Mouse (Mus musculus) thymus, adult 2 months (tissue): ENCODE results near the gene Cln3. TPM values are rescaled to one million over a fixed set of nuclear protein-coding genes. Genes with fewer than 3 reads are reported as not detected.

Source experiments
- DNase-seq: peaks from one replicate; pipeline ENCODE4 v3.0.0; 2021
- H3K27ac ChIP-seq: fragments of 200-500 bp; 2 replicates; pipeline ENCODE4 v1.5.1; 2012; ENCODE audit warnings: low read length, control low read depth; ENCODE audit not compliant: control insufficient read depth, insufficient read depth
- H3K27me3 ChIP-seq: fragments of 200-500 bp; 2 replicates; pipeline ENCODE4 v1.6.1; 2012; ENCODE audit warnings: mild to moderate bottlenecking, low read length, moderate library complexity, mixed read lengths; ENCODE audit not compliant: control insufficient read depth, insufficient read depth
- H3K36me3 ChIP-seq: fragments of 200-500 bp; 2 replicates; pipeline ENCODE4 v1.6.1; 2012; ENCODE audit warnings: mild to moderate bottlenecking, low read length, moderate library complexity; ENCODE audit not compliant: control insufficient read depth, insufficient read depth
- H3K4me1 ChIP-seq: fragments of 200-500 bp; replicated peaks from 2 replicates; pipeline ENCODE4 v1.6.1; 2012; ENCODE audit warnings: low read length; ENCODE audit not compliant: control insufficient read depth, insufficient read depth
- H3K4me3 ChIP-seq: fragments of 200-500 bp; 2 replicates; pipeline ENCODE4 v1.5.1; 2012; ENCODE audit warnings: mild to moderate bottlenecking, low read length, control low read depth, moderate library complexity; ENCODE audit not compliant: control insufficient read depth, insufficient read depth
- CTCF ChIP-seq: fragments of 200-500 bp; IDR thresholded peaks from 2 replicates; pipeline ENCODE4 v1.5.1; 2012; ENCODE audit warnings: mild to moderate bottlenecking, control low read depth, low read length, moderate library complexity, borderline replicate concordance; ENCODE audit not compliant: control insufficient read depth, poor library complexity, insufficient read depth; ENCODE audit errors: extremely low read depth
- POLR2A ChIP-seq: fragments of 200-500 bp; IDR thresholded peaks from 2 replicates; pipeline ENCODE4 v1.6.1; 2012; ENCODE audit warnings: mild to moderate bottlenecking, low read length, control low read depth, moderate library complexity; ENCODE audit not compliant: control insufficient read depth, poor library complexity, insufficient read depth; ENCODE audit errors: extremely low read depth
- WGBS: fragments of 180-500 bp; shearing (Covaris S2); methylation state at CpG from one replicate; pipeline ENCODE4 v1.1.7; 2018; 5-methylcytosine and 5-hydroxymethylcytosine counted together
- polyA plus RNA-seq: library from polyadenylated mRNA; depleted of rRNA; stranded (reverse); fragments of >200 nt; gene quantifications from 2 replicates; pipeline ENCODE4 v1.2.3, GENCODE M21; 2012

The Cln3 gene
- polyA plus RNA-seq, 1 experiment, result 141 TPM

GRCm38 (mm10) chr7:126583761-126584160 is 1.9 kb downstream of the Cln3 start:
- Histone ChIP-seq H3K27ac (0 out of 2 replicates have a peak overlapping the region, but pooled peaks have one; percentile 79), H3K4me3 (peak overlapping the region; percentile 81), H3K27me3 (no peaks in the 10 kb centered on the region), H3K36me3 (no peaks in the 10 kb centered on the region), H3K4me1 (peaks cover 24% of the 10 kb centered on the region)
- no peak for DNase-seq
- 12% methylated on average over 6 of the region's 6 CpGs for WGBS
- TF ChIP-seq CTCF, result no peak
- no peak for TF ChIP-seq POLR2A

GRCm38 (mm10) chr7:126583251-126583709 is 2.3 kb downstream of the Cln3 start:
- DNase-seq, result peak; percentile 85
- under 1% methylated on average over 22 of the region's 22 CpGs for WGBS
- H3K4me1 ChIP-seq, result peaks cover 24% of the 10 kb centered on the region
- peak overlapping the region; percentile 79 for H3K27ac ChIP-seq
- peak overlapping the region; percentile 81 for H3K4me3 ChIP-seq
- no peaks in the 10 kb centered on the region for H3K36me3 ChIP-seq
- TF ChIP-seq CTCF (no peak), POLR2A (0 out of 2 replicates have a peak, but pooled peaks have one; percentile 23)
- H3K27me3 ChIP-seq, result no peaks in the 10 kb centered on the region

- 26% methylated on average over 20 of the region's 20 CpGs for WGBS
- Histone ChIP-seq H3K36me3 (no peaks in the 10 kb centered on the region), H3K27me3 (no peaks in the 10 kb centered on the region), H3K4me1 (peaks cover 24% of the 10 kb centered on the region), H3K27ac (no peak overlapping the region), H3K4me3 (peak overlapping the region; percentile 81)
- TF ChIP-seq CTCF (no peak), POLR2A (no peak)
- DNase-seq, result peak; percentile 23
Measured at GRCm38 (mm10) chr7:126582759-126583158, 2.9 kb downstream of the Cln3 start.

GRCm38 (mm10) chr7:126581661-126582060 is 4.0 kb downstream of the Cln3 start:
- Histone ChIP-seq H3K4me3 (no peak overlapping the region), H3K27me3 (no peaks in the 10 kb centered on the region), H3K36me3 (no peaks in the 10 kb centered on the region), H3K27ac (no peak overlapping the region), H3K4me1 (peaks cover 24% of the 10 kb centered on the region)
- TF ChIP-seq CTCF, result no peak
- TF ChIP-seq POLR2A, result no peak
- no peak for DNase-seq
- 97% methylated on average over 6 of the region's 6 CpGs for WGBS

- WGBS, result 77% methylated on average over 8 of the region's 8 CpGs
- Histone ChIP-seq H3K36me3 (no peaks in the 10 kb centered on the region), H3K27ac (no peak overlapping the region), H3K27me3 (no peaks in the 10 kb centered on the region), H3K4me1 (peaks cover 7% of the 10 kb centered on the region), H3K4me3 (no peak overlapping the region)
- DNase-seq, result peak; percentile 57
- TF ChIP-seq POLR2A (no peak), CTCF (peak; percentile 72; the same call in 1 of the 2 replicates)
Measured at GRCm38 (mm10) chr7:126579172-126579571, 6.4 kb downstream of the Cln3 start.

GRCm38 (mm10) chr7:126576946-126577345 is 8.7 kb downstream of the Cln3 start:
- TF ChIP-seq POLR2A, result no peak
- 0 out of 2 replicates have a peak, but pooled peaks have one; percentile 36 for TF ChIP-seq CTCF
- peak; percentile 55 for DNase-seq

GRCm38 (mm10) chr7:126566094-126566765 is 19.4 kb downstream of the Cln3 start, which contains the start of gene Eif3c:
Eif3c (minus strand) TSS chr7:126566411.
- Histone ChIP-seq H3K36me3 (peaks cover 27% of the 10 kb centered on the region), H3K4me1 (peaks cover 2% of the 10 kb centered on the region; the same call in 1 of the 2 replicates), H3K27me3 (no peaks in the 10 kb centered on the region), H3K27ac (peak within 1 kb of the TSS; percentile 56; the same call in 1 of the 2 replicates), H3K4me3 (peak within 1 kb of the TSS; percentile 76)
- peak; percentile 85 for DNase-seq
- WGBS, result under 1% methylated on average over 46 of the region's 46 CpGs
- TF ChIP-seq POLR2A (peak; percentile 46; the same call in 1 of the 2 replicates), CTCF (no peak)

More at GRCm38 (mm10) chr7:126576946-126577345, 8.7 kb downstream of the Cln3 start:
- Histone ChIP-seq H3K27ac (no peak overlapping the region), H3K27me3 (no peaks in the 10 kb centered on the region), H3K4me1 (no peaks in the 10 kb centered on the region), H3K36me3 (peaks cover under 1% of the 10 kb centered on the region; the same call in 1 of the 2 replicates), H3K4me3 (no peak overlapping the region)
- WGBS, result 84% methylated on average over 8 of the region's 8 CpGs
